In the genomic region with DNA sequence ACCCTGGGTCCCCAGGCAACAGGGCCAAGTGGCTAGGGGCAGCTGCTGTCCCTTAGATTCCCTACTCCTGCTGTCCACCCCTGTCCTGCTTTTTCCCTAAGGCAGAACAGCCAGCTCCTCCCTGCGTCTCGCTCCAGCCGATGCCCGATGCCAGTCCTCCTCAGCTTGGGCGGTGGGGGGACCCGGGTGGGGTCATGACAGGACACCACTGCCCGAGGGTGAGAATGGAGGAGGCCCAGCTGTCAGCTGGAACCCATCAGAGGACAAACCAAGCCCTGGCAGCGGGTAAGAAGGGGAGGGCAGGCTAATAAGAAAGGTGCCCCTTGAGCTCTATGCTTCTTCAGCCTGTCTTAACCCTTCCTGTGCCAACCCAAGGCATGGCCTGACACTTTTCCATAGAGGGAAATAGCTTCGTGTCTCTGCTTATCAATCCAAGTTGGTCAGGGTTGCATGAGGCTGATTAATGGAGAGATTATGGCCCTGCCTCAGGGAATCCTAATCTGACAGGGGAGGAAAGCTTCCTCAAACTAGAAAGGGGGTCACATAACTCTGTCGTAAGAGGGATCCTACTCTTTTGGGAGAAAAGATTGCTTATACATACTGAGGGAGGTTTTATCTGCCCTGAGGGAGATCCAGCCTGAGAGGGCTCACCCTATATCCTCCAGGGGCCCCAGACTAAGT, we compare ENCODE assay signal across 19 mouse cellular contexts. TPM values are rescaled to one million over a fixed set of nuclear protein-coding genes. Genes with fewer than 3 reads are reported as not detected.
DNase-seq lines count a peak whose midpoint lies in the region; ATAC-seq and TF ChIP-seq lines count a peak whose summit lies in the region.
"Had no signal": no experiment of that assay in that cellular context is flagged by ENCODE, and none has a peak within 500 bp of the region (broad histone marks: within the 10 kb centered on the region; RNA-seq: fewer than 3 reads in every experiment).

No protein-coding gene starts in this region.

- H3K9me3 ChIP-seq in heart, embryonic 12.5 days (replicated peaks) = no peaks in the 10 kb centered on the region
- no peaks in the 10 kb centered on the region for H3K9me3 ChIP-seq in kidney, postnatal 0 days (replicated peaks; ENCODE audit: low read length)
- no peaks in the 10 kb centered on the region for H3K9me3 ChIP-seq in hindbrain, embryonic 10.5 days
- H3K9me3 ChIP-seq: G1E; limb, embryonic 15.5 days; neural tube, embryonic 13.5 days had no signal

- TF ChIP-seq CTCF in kidney, postnatal 0 days (IDR thresholded peaks at IDR 0.05; ENCODE audit: low read depth) = no peak

- WGBS in heart, embryonic 12.5 days = 64% methylated on average over 10 of the region's 10 CpGs
- WGBS in kidney, postnatal 0 days = 49% methylated on average over 10 of the region's 10 CpGs
- 72% methylated on average over 10 of the region's 10 CpGs for WGBS in hindbrain, embryonic 10.5 days

- no peak overlapping the region for H3K4me3 ChIP-seq in heart, embryonic 12.5 days
- no peak overlapping the region for H3K4me3 ChIP-seq in kidney, postnatal 0 days (replicated peaks; ENCODE audit: low read depth, low read length)
- no peak overlapping the region for H3K4me3 ChIP-seq in hindbrain, embryonic 10.5 days
- H3K4me3 ChIP-seq: erythroblast, embryonic 14.5 days; limb, embryonic 15.5 days; neural tube, embryonic 13.5 days had no signal

- H3K9ac ChIP-seq in heart, embryonic 12.5 days = no peak overlapping the region
- H3K9ac ChIP-seq in kidney, postnatal 0 days (ENCODE audit: low read depth, low read length) = no peak overlapping the region
- H3K9ac ChIP-seq: limb, embryonic 15.5 days; neural tube, embryonic 13.5 days had no signal

- DNase-seq in heart, adult 11 months = peak; percentile 96
- peak; percentile 61 for DNase-seq in kidney, postnatal 0 days (ENCODE audit: low spot score)
- DNase-seq in kidney, adult 8-10 months = no peak
- peak; percentile 64 for DNase-seq in right cerebral cortex, postnatal 10 days (ENCODE audit: low spot score in 2 of 2)
- DNase-seq in right cerebral cortex, postnatal 4 days = no peak
- peak; percentile 56 for DNase-seq in skeletal muscle tissue, adult 2 months (ENCODE audit: low read depth, low spot score)
- no peak for DNase-seq in hindbrain, embryonic 10.5 days (ENCODE audit: low spot score)
- DNase-seq: cerebellum, adult 11-12 months; kidney, adult 11 months; midbrain, embryonic 14.5 days; right cerebral cortex, adult 18-20 months had no signal

- H3K36me3 ChIP-seq in heart, embryonic 12.5 days = no peaks in the 10 kb centered on the region
- H3K36me3 ChIP-seq in kidney, postnatal 0 days (ENCODE audit: insufficient read depth, low read length) = no peaks in the 10 kb centered on the region
- no peaks in the 10 kb centered on the region for H3K36me3 ChIP-seq in hindbrain, embryonic 10.5 days
- H3K36me3 ChIP-seq: G1E; limb, embryonic 15.5 days; neural tube, embryonic 13.5 days had no signal

- peaks cover 3% of the 10 kb centered on the region for H3K4me1 ChIP-seq in heart, embryonic 12.5 days (replicated peaks)
- peaks cover 13% of the 10 kb centered on the region; the same call in 1 of the 2 replicates for H3K4me1 ChIP-seq in kidney, postnatal 0 days (replicated peaks; ENCODE audit: insufficient read depth, low read length)
- H3K4me1 ChIP-seq in hindbrain, embryonic 10.5 days (replicated peaks) = peaks cover 24% of the 10 kb centered on the region

- H3K4me2 ChIP-seq in heart, embryonic 12.5 days = no peak overlapping the region
- no peak overlapping the region for H3K4me2 ChIP-seq in kidney, postnatal 0 days (ENCODE audit: low read length)
- H3K4me2 ChIP-seq: limb, embryonic 15.5 days; neural tube, embryonic 13.5 days had no signal

- no peak overlapping the region for H3K27ac ChIP-seq in heart, embryonic 12.5 days (ENCODE audit: poor library complexity, severe bottlenecking)
- H3K27ac ChIP-seq in kidney, postnatal 0 days = no peak overlapping the region
- no peak overlapping the region for H3K27ac ChIP-seq in hindbrain, embryonic 10.5 days
- H3K27ac ChIP-seq: limb, embryonic 15.5 days; macrophage; neural tube, embryonic 13.5 days had no signal

- no peak for ATAC-seq in heart, embryonic 12.5 days (ENCODE audit: insufficient number of reproducible peaks, low FRiP score)
- ATAC-seq in kidney, postnatal 0 days (replicated peaks; ENCODE audit: low FRiP score, low read depth) = peak; percentile 44; the same call in 1 of the 2 replicates

- H3K27me3 ChIP-seq in heart, embryonic 12.5 days (replicated peaks) = 0 out of 2 replicates have a peak, but pooled peaks cover under 1% of the 10 kb centered on the region
- no peaks in the 10 kb centered on the region for H3K27me3 ChIP-seq in kidney, postnatal 0 days (ENCODE audit: insufficient read depth, low read length)
- H3K27me3 ChIP-seq in hindbrain, embryonic 10.5 days (ENCODE audit: insufficient read depth, poor library complexity, severe bottlenecking) = no peaks in the 10 kb centered on the region
- H3K27me3 ChIP-seq: limb, embryonic 15.5 days; neural tube, embryonic 13.5 days had no signal

RNA-seq across cellular contexts. Expression of a gene that starts 27.5 kb away (rescaled TPM):
- 0.61 TPM in 1 of 2 replicates, not detected in the other for polyA plus RNA-seq in heart, embryonic 12.5 days (2016; fragmentation: Nextera tagmentation; extraction: Ambion mirVana)
- 0.66 TPM in 1 of 2 replicates, not detected in the other for polyA plus RNA-seq in kidney, postnatal 0 days (2015; fragmentation: Nextera tagmentation; extraction: Ambion mirVana)
- 0.58 and 0.67 TPM in 2 replicates for polyA plus RNA-seq in hindbrain, embryonic 10.5 days (2016; fragmentation: Nextera tagmentation; extraction: Ambion mirVana)
- polyA plus RNA-seq: C2C12; cortical plate, adult 2 months; erythroblast, embryonic 14.5 days; limb, embryonic 15.5 days; macrophage; midbrain, embryonic 14.5 days; neural tube, embryonic 13.5 days had no signal

Comparison
In these comparisons a context has a peak if more than half of its experiments do, and no peak if none do; other contexts are left out.
1. DNase-seq: peak in heart, adult 11 months (single experiment), kidney, postnatal 0 days (single experiment), right cerebral cortex, postnatal 10 days (2 of 2) and skeletal muscle tissue, adult 2 months (single experiment); none in kidney, adult 8-10 months (0 of 2), right cerebral cortex, postnatal 4 days (single experiment) and hindbrain, embryonic 10.5 days (single experiment).